Mouse (Mus musculus) adrenal gland, adult 18-20 months (tissue): Measurements from ENCODE around the gene Atcay. TPM values are rescaled to one million over a fixed set of nuclear protein-coding genes. Genes with fewer than 3 reads are reported as not detected.

ENCODE experiments used
- DNase-seq, 2 experiments: peaks; one replicate each; pipeline ENCODE4 v3.0.0; 2021 to 2022; ENCODE audit warnings: low spot score in 2 of 2
- long read RNA-seq, 2 experiments: library from polyadenylated mRNA; stranded (forward); transcript quantifications; one replicate each; pipeline ENCODE4 v2.0.0; 2021
- total RNA-seq, 2 experiments: library from RNA; stranded (reverse); gene quantifications; 1 replicate in 1 of 2; 2 replicates in 1 of 2; pipeline ENCODE4 v1.2.3; 2021

Atcay gene
- 1 to 10 TPM; 2.7 to 3.5 TPM for total RNA-seq
- long read RNA-seq, experiment 1, partial matches to known transcripts: 1 of 1 reads
- long read RNA-seq, experiment 1, other reads (novel, unspliced or antisense): 0 of 1 reads
- long read RNA-seq, experiment 2, partial matches to known transcripts: 1 of 3 reads
- long read RNA-seq, experiment 2, other reads (novel, unspliced or antisense): 1 of 3 reads

DNA sequence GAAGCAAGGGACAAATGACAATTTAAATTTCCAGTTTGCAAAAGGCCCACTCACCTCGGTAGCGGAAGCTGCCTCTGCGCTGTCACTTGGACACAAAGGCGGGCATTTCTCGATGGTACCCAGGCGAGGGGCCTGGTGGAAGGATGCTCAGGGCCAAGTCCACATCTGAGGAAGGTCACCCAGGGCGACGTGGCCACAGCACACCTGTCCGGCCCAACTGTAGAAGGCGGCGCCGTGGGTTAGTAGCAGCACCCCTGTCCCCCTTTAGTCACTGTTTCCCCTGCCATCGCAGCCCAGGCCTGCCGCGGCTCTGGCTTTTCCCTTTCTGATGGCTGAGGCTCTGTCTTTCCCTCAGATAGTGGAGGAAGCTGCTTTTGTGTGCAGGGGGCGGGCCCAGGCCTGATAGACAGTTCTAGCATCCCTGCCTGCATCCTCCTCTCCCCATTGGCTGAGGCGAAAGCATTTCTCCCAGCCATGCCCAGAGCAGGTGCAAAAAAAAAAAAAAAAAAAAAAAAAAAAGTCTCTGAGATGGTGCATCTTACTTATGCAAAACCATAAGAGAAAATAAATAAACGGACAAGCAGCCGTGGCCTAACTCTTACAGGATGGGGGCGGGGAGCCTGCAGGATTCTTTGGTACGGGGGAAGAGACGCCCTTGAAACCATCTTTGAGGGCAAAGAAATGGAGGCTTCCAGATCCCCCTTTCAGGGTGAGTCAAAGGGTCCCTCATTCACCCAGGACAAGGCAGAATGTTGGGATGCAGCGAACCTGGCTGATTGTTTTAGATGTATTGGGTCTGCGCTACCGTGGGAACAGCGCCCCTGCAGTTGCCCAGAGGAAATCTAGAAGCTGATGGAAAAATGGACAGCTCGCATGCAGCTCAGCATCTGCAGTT, at the start of gene Atcay:
Gene Atcay (minus strand): TSS at position 396 of the 895 bp plus-strand sequence.
- no peak for DNase-seq

- DNase-seq: no peak
These were observed 48.9 kb upstream of the Atcay start for GRCm38 (mm10) chr10:81279496-81279895.

DNA sequence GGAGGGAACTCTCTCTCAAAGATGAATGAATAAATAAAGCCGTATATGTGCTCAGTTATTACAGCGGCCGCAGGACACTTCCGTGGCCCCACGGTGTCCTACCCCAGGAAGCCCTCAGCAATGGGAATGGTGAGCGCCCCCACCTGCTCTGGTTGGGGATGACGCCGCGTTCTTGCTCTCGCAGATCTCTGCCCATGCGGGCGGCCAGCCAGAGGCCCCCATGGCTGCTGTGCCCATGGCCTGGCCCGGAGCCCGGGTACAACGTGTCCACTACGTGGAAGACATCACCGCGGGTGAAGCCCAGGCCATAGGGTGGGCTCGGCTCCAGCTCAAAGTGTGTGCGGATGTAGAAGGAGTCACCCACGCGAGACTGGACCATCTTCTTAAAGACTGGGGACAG, 47.0 kb upstream of the Atcay start:
- no peak for DNase-seq

DNA sequence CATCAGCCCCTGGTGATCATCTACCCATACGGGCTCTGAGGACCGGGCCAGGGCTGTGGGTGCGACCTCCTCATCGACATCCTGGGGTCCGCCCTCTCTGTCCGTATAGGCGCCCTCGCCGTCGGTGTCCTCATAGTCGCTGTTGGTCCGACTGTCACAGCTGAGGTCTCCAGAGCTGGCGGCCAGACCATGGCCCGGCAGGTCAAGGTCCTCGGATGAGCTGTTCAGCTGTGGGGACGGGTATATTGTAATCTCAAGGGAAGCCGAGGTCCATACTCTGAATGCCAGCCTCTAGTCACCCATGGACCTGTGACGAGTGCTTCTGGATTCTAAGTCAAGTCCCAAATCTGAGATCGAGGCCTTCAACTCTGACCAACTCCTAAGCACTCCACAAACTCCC, 43.2 kb upstream of the Atcay start:
- DNase-seq: no peak

GRCm38 (mm10) chr10:81272356-81272755, 41.7 kb upstream of the Atcay start:
- DNase-seq: no peak

DNA sequence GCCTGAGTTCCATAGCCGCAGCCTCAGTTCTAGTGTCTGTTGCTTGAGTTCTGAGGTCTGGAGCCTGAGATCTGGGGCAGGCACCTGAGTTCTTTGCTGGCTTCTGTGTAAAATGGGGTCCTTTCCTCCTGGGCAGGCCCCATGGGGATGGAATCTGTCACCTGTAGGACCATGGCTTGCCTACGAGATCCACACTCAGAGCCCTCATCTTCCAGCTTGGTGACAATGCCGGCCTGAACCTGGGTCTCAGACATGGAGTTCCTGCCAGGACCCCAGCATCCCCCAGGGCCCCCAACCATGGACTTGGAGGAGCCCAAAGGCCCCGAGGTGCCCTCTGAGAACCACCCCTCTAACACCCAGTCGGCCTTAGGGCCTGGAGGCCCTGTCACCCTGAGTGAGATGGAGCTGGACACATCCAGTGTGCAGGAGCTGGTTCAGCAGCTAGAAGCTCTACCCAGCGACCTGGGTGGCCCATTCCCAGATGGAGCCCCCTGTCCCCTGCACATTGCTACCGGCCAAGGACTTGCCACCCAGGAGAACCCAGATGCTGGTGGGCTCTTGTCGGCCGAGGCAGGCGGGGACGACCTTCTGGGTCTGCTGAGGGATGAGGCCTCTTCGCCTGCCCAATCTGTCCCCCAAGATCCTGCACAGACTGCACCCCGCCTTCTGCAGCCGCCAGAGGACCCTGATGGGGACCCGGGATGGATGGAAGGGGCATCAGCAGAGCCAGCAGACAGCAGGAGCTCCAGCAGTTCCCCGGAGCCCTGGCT, 38.2 kb upstream of the Atcay start:
- no peak for DNase-seq

- peak; percentile 70 to 81 for DNase-seq
These were observed 37.4 kb upstream of the Atcay start for GRCm38 (mm10) chr10:81268056-81268455.

- peak; percentile 94 to 95 for DNase-seq
These were observed 35.8 kb upstream of the Atcay start, which contains the start of the genes Mrpl54 and Apba3 for GRCm38 (mm10) chr10:81266211-81267105. Mrpl54 (minus strand) TSS chr10:81266934. Apba3 (plus strand) TSS chr10:81266960.

DNA sequence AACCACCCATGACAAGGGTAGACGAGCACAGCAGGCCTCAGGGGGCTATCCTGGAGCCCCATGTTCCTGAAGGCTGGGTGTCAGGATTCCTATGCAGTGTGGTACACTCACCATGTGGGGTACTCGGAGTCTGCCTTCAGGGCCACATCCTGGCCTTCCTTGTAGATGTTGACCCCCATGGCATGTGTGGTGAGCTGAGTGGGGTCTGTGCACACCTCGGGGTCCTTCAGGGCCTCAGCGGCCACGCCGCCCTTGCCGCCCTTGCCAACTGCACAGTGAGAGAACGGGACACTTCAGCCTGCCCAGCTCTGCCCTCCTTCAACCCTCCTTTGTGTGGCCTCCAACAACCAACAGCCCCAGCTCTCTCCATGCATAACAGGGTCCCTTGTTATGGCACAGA, 34.9 kb upstream of the Atcay start:
- no peak for DNase-seq

- no peak for DNase-seq
These were observed 30.4 kb upstream of the Atcay start for GRCm38 (mm10) chr10:81261025-81261424.

GRCm38 (mm10) chr10:81259225-81259884, 28.7 kb upstream of the Atcay start:
- no peak for DNase-seq

GRCm38 (mm10) chr10:81257158-81258039, 26.8 kb upstream of the Atcay start:
- DNase-seq: no peak

DNA sequence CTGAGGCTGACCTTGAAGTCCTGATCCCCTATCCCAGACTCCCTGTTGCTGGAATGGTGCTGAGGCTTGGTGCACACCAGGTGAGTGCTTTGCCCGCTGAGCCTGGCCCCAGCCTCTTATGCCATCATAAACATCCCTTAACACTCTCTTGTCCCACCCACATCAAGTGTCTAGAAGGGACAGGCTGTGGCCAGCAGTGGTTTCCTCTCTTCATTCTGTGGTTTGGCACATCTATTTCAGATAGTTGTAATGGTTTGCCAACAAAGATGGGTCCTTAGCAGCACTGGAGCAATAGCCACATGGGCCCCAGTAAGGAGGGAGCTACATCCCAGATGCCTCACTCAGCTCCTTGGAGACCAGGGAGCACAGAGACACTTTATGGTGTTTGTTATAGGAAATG, 24.3 kb upstream of the Atcay start:
- no peak for DNase-seq

DNA sequence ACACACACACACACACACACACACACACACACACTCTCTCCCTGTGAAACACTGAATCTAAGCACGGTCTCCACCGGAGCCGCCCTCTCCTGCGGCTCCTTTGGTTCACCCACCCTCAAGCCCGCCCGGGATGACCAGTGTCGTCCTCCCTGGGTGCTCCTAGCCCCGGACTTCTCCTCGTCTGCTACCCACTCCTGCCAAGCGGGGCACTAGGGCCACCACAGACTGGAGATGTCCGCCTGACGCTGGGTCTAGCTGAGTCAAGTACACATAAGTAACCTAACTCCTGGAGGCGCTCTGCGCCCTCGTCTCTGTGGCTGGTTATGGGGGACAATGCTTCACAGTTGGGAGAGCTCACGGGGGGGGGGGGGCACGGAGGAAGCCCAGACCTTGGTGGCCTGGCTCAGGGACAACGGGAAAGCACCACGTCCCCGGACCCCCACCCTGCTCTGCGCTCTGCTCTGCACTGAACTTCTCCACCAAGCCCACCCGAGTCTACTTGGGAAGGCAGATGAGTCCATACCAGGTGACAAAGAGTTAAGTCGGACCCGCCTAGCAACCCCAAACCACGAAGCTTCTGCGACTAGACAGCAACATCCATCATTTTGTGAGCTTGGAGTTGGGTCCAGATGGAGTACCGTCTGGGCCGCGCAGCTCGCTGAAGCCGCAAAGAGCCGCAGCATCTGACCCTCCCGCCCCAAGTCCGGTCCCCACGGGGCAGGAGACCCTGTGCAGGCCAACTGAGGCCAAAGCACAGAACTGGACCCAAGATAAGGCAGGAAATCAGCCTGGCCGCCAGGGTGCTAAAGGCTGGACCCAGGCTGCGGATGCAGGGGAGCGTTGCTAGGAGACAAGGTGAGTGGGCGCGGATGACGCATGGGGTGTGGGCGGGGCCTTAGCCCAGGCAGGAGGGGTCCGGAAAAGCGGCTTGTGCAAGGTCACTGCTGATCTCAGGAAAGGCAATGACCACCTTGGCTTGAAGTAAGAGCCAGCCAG, 22.1 kb upstream of the Atcay start, which contains the start of gene Matk:
Gene Matk (plus strand): TSS at position 512 of the 996 bp plus-strand sequence.
- DNase-seq: peak in 1 of 2 experiments; percentile 56

GRCm38 (mm10) chr10:81249442-81249841, 18.8 kb upstream of the Atcay start:
- DNase-seq: no peak

- DNase-seq: no peak
These were observed 17.2 kb upstream of the Atcay start for GRCm38 (mm10) chr10:81247804-81248203.

DNA sequence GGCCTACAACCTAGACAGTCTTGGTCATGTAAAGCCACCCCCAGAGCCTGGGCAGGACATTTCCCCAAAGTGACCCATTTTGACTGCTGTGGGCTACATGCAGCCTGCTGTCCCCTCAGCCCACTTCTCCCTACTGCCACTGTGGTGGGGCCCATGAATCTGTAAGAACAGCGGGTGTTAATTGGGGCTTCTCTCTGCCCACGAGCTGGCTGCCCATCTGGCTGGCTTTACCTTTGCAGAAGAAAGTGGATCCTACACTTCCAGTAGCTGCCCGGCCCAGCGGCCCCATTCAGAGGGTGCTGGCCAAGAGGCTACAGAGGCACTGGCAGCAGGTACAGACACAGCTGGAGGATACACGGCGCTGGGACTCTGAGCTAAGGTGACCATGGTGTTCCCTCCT, 14.5 kb upstream of the Atcay start:
- DNase-seq: no peak

- DNase-seq: peak; percentile 82 to 84
These were observed 14.0 kb upstream of the Atcay start for GRCm38 (mm10) chr10:81244595-81244994.
